Mouse (Mus musculus): ENCODE measurements at regions not wholly inside any gene's neighbourhood (a gene's known extent, or its start where the extent isn't known, plus 50 kb on each side); places are given as distances from the start of the nearest gene placed in this dataset.

- TF ChIP-seq EP300 (IDR thresholded peaks at IDR 0.05; ENCODE audit: low read depth) (no peak), CTCF (IDR thresholded peaks at IDR 0.05; ENCODE audit: low read depth) (no peak)
Measured at GRCm38 (mm10) chr1:129169936-129170335, 103.2 kb upstream of the Thsd7b start.

Measured in heart, postnatal 0 days (tissue).